Mouse (Mus musculus) left cerebral cortex, postnatal 25 days (tissue): ENCODE results near the gene Cldn1. TPM values are rescaled to one million over a fixed set of nuclear protein-coding genes. Genes with fewer than 3 reads are reported as not detected.

Source experiments
- DNase-seq, 2 experiments: peaks; one replicate each; pipeline ENCODE4 v3.0.0; 2022; ENCODE audit warnings: low spot score in 2 of 2, mixed read lengths in 1 of 2
- intact Hi-C: fragments of 180-260 bp; cut with DNase I; formaldehyde crosslinking; loops from one replicate; pipeline ENCODE4 v1.15.1; 2025
- total RNA-seq, 2 experiments: library from RNA; stranded (reverse); gene quantifications; 2 replicates each; pipeline ENCODE4 v1.2.3; 2021

The Cldn1 gene
- total RNA-seq, 2 experiments from 2014 or later = 1.7 to 3.6 TPM

- intact Hi-C loops = no loop called here
- peak; percentile 11 to 34 for DNase-seq
Measured at GRCm38 (mm10) chr16:26314815-26315214, 56.8 kb downstream of the Cldn1 start.

- intact Hi-C loops = no loop called here
- DNase-seq = peak in 1 of 2 experiments; percentile 20
Measured at GRCm38 (mm10) chr16:26309402-26309801, 62.2 kb downstream of the Cldn1 start.

Other genes starting within 250 kb of the Cldn1 start
- not detected for gene Cldn16, start 91.3 kb upstream of the Cldn1 start, total RNA-seq
- not detected for gene Tmem207, start 154.9 kb upstream of the Cldn1 start, total RNA-seq
- gene Il1rap, start 209.9 kb upstream of the Cldn1 start, total RNA-seq = 10 to 100 TPM; 36.4 to 40.6 TPM